Mouse (Mus musculus): Measurements from ENCODE around the gene Htr5b.
A peak's percentile ranks its signal among the peaks of the same experiment; 100 is the strongest.

Gene Htr5b

GRCm38 (mm10) chr1:121486803-121487202 is 41.5 kb downstream of the Htr5b start:
- no peak for DNase-seq (ENCODE audit: low spot score)

GRCm38 (mm10) chr1:121483091-121483490 is 45.2 kb downstream of the Htr5b start:
- no peak for DNase-seq (ENCODE audit: low spot score)

GRCm38 (mm10) chr1:121479403-121479802 is 48.9 kb downstream of the Htr5b start:
- DNase-seq (ENCODE audit: low spot score): no peak

GRCm38 (mm10) chr1:121478284-121478980 is 49.8 kb downstream of the Htr5b start:
- no peak for DNase-seq (ENCODE audit: low spot score)

GRCm38 (mm10) chr1:121477716-121478115 is 50.5 kb downstream of the Htr5b start:
- DNase-seq (ENCODE audit: low spot score): no peak

GRCm38 (mm10) chr1:121471503-121471902 is 56.8 kb downstream of the Htr5b start:
- no peak for DNase-seq (ENCODE audit: low spot score)

DNA sequence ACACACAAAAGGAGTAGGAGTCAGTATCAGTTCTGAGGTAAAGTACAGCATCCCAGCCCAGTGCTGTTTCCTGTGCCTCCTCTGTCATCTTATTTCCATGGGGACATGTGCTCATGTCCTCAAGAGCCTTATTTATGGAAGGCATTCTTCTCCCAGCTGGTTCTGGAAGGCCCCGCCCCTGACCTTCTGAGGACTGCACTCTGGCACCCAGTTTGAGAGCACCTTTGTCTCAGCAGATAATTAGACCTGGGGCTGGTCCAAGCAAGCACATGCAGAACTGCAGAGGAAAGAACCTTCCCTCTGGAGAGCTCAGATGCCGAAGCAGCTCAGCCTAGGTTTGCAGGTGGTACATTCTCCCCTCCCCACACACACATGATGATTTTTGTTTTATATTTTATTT is 60.0 kb downstream of the Htr5b start:
- no peak for DNase-seq (ENCODE audit: low spot score)

- DNase-seq (ENCODE audit: low spot score): no peak
These were observed 62.0 kb downstream of the Htr5b start for GRCm38 (mm10) chr1:121466276-121466675.

- DNase-seq (ENCODE audit: low spot score): peak; percentile 46
These were observed 64.5 kb downstream of the Htr5b start for GRCm38 (mm10) chr1:121463806-121464205.

DNA sequence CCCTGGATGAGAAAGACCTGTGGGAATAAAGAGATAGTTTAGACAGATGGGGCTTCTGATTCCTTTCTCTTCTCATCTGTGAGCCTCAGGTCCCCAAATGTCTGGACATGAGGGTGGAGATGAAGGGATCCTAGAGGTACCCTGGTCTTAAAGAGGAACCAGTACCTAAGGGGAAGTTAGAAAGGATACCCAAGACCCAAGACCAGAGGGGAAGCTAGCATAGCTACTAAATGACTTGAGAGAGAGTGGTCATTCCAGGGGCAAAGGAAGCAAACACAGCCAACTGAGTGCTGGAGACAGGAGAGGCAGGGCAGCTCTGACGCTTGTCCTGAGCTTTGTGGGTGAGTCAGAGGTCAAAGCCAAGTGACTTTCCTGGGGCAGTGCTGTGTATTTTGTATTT is 65.6 kb downstream of the Htr5b start:
- DNase-seq (ENCODE audit: low spot score): no peak

DNA sequence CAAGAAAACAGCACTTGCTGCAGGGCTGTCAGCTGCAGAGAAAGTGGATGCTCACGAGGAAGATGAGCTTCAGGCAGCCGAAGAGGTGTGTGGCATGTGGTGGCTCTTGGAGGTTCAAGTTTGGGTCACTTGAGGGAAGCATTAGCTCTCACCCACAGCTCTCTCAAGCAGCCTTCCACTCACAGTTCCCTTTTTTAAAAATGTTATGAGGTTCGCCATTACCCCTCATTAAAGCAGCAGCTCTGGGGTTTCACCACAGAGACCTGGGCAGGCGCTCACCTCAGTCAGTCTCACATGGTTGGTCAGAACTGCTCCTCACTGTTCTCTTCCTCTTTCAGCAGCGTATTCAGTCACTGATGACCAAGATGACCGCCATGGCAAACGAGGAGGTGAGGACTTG is 66.4 kb downstream of the Htr5b start:
- DNase-seq (ENCODE audit: low spot score): no peak

- no peak for DNase-seq (ENCODE audit: low spot score)
These were observed 68.2 kb downstream of the Htr5b start for GRCm38 (mm10) chr1:121460077-121460476.

Data from yolk sac, embryonic 10.5 days (tissue).